Mouse (Mus musculus) liver, postnatal 0 days (tissue): ENCODE results near the gene Pou2f3.

Experiments
- CTCF ChIP-seq: sonication (generic); IDR thresholded peaks from 2 replicates; pipeline ENCODE4 v1.5.1; 2016; ENCODE audit warnings: antibody characterized with exemption, low read depth
- EP300 ChIP-seq: IDR thresholded peaks from 2 replicates; pipeline ENCODE4 v1.6.1; 2016; ENCODE audit warnings: antibody characterized with exemption, low read depth, mild to moderate bottlenecking

GRCm38 (mm10) chr9:43233515-43233914, 23.3 kb upstream of the Pou2f3 start:
- TF ChIP-seq CTCF (no peak), EP300 (no peak)
